Mouse (Mus musculus) liver, embryonic 14.5 days (tissue): Measurements from ENCODE around the gene Krtap2-4. TPM values are rescaled to one million over a fixed set of nuclear protein-coding genes. Genes with fewer than 3 reads are reported as not detected.

Experiments used
- ATAC-seq: fragments of 200-750 bp; cut with Nextera tagmentation; 2 replicates; pipeline ENCODE4 v1.8.0; 2017; ENCODE audit warnings: moderate number of reproducible peaks, mild to moderate bottlenecking, moderate library complexity; ENCODE audit not compliant: insufficient read depth
- DNase-seq, 3 experiments: peaks; one replicate each; pipeline ENCODE4 v3.0.0-alpha.2; 2012 to 2013; ENCODE audit warnings: low read depth in 3 of 3, low spot score in 3 of 3
- H3K27ac ChIP-seq: fragments of 300-500 bp; sonication (generic); 2 replicates; pipeline ENCODE4 v1.5.1; 2014; ENCODE audit warnings: moderate library complexity, mild to moderate bottlenecking, control low read depth, inconsistent platforms
- H3K27me3 ChIP-seq: fragments of 300-500 bp; sonication (generic); 2 replicates; pipeline ENCODE4 v1.6.1; 2014; ENCODE audit warnings: mild to moderate bottlenecking, low read length, moderate library complexity; ENCODE audit not compliant: control insufficient read depth, insufficient read depth
- H3K36me3 ChIP-seq: fragments of 300-500 bp; sonication (generic); replicated peaks from 2 replicates; pipeline ENCODE4 v1.6.1; 2014; ENCODE audit warnings: low read depth; ENCODE audit not compliant: control insufficient read depth, insufficient read depth
- H3K4me1 ChIP-seq, 2 experiments: fragments of 200-500 bp in 1 of 2; fragments of 300-500 bp in 1 of 2; sonication (generic) in 1 of 2; replicated peaks; 2 replicates each; pipeline ENCODE4 v1.6.1; 2012 to 2014; ENCODE audit warnings: antibody characterized with exemption in 1 of 2, inconsistent platforms in 1 of 2, low read length in 1 of 2; ENCODE audit not compliant: control insufficient read depth in 2 of 2, insufficient read depth in 2 of 2
- H3K4me2 ChIP-seq: fragments of 300-500 bp; sonication (generic); 2 replicates; pipeline ENCODE4 v1.6.1; 2014; ENCODE audit warnings: low read depth, mild to moderate bottlenecking, control low read depth, moderate library complexity
- H3K4me3 ChIP-seq, 2 experiments: fragments of 200-500 bp in 1 of 2; fragments of 300-500 bp in 1 of 2; sonication (generic) in 1 of 2; 2 replicates each; pipeline ENCODE4 v1.5.1; 2012 to 2014; ENCODE audit warnings: low read depth in 2 of 2, low read length in 2 of 2, mild to moderate bottlenecking in 2 of 2, control low read depth in 1 of 2, inconsistent platforms in 1 of 2, moderate library complexity in 1 of 2; ENCODE audit not compliant: insufficient read depth in 1 of 2
- H3K9ac ChIP-seq: fragments of 300-500 bp; sonication (generic); replicated peaks from 2 replicates; pipeline ENCODE4 v1.6.1; 2014; ENCODE audit warnings: mild to moderate bottlenecking, control low read depth, moderate library complexity
- H3K9me3 ChIP-seq: fragments of 300-500 bp; sonication (generic); 2 replicates; pipeline ENCODE4 v1.6.1; 2016; ENCODE audit warnings: low read length, mixed read lengths; ENCODE audit not compliant: control insufficient read depth
- CTCF ChIP-seq: IDR thresholded peaks from 2 replicates; pipeline ENCODE4 v1.5.1; 2016; ENCODE audit warnings: antibody characterized with exemption, low read depth, control low read depth
- EP300 ChIP-seq: IDR thresholded peaks from 2 replicates; pipeline ENCODE4 v1.6.1; 2016; ENCODE audit warnings: antibody characterized with exemption, low read depth
- WGBS: fragments of 180-500 bp; shearing (Covaris S2); extraction: QIAGEN DNeasy Blood & Tissue Kit; methylation state at CpG from one replicate; pipeline ENCODE4 v1.1.7; 2014; ENCODE audit not compliant: insufficient replicate concordance; 5-methylcytosine and 5-hydroxymethylcytosine counted together
- polyA plus RNA-seq, 2 experiments: library from polyadenylated mRNA; depleted of rRNA in 1 of 2; stranded (reverse) in 1 of 2; unstranded in 1 of 2; fragments of >200 nt; fragmentation: Nextera tagmentation in 1 of 2; extraction: Ambion mirVana in 1 of 2; gene quantifications; 2 replicates each; pipeline versions ENCODE4 v1.2.1 to v1.2.3; 2012 to 2014

Gene Krtap2-4
- polyA plus RNA-seq, 2 experiments: not detected

- no peak for DNase-seq
- H3K9me3 ChIP-seq: no peaks in the 10 kb centered on the region
- H3K4me1 ChIP-seq: no peaks in the 10 kb centered on the region
- no peak overlapping the region for H3K9ac ChIP-seq
- H3K4me2 ChIP-seq: no peak overlapping the region
- TF ChIP-seq CTCF: no peak
- TF ChIP-seq EP300: no peak
- no peak for ATAC-seq
- no peaks in the 10 kb centered on the region for H3K36me3 ChIP-seq
- H3K27me3 ChIP-seq: no peaks in the 10 kb centered on the region
- WGBS: 70% methylated on average over 1 of the region's 1 CpGs
- no peak overlapping the region for H3K4me3 ChIP-seq
- H3K27ac ChIP-seq: no peak overlapping the region
Measured at GRCm38 (mm10) chr11:99637086-99637485, 22.4 kb upstream of the Krtap2-4 start.

GRCm38 (mm10) chr11:99634653-99635134, 20.0 kb upstream of the Krtap2-4 start, which contains the start of gene Krtap4-2:
Gene Krtap4-2 (minus strand): TSS chr11:99635084.
- Histone ChIP-seq H3K4me1 (no peaks in the 10 kb centered on the region), H3K4me3 (no peak within 1 kb of the TSS), H3K4me2 (no peak within 1 kb of the TSS), H3K27ac (no peak within 1 kb of the TSS), H3K27me3 (no peaks in the 10 kb centered on the region), H3K9me3 (no peaks in the 10 kb centered on the region), H3K9ac (no peak within 1 kb of the TSS), H3K36me3 (no peaks in the 10 kb centered on the region)
- no peak for DNase-seq
- no peak for ATAC-seq
- 42% methylated on average over 8 of the region's 8 CpGs for WGBS
- TF ChIP-seq EP300 (no peak), CTCF (no peak)

GRCm38 (mm10) chr11:99633293-99633692, 18.6 kb upstream of the Krtap2-4 start:
- H3K27me3 ChIP-seq: no peaks in the 10 kb centered on the region

GRCm38 (mm10) chr11:99630890-99631289, 16.2 kb upstream of the Krtap2-4 start:
- TF ChIP-seq EP300: no peak
- TF ChIP-seq CTCF: no peak
- no peaks in the 10 kb centered on the region for H3K4me1 ChIP-seq
- 51% methylated on average over 3 of the region's 3 CpGs for WGBS
- H3K9ac ChIP-seq: no peak overlapping the region
- H3K36me3 ChIP-seq: no peaks in the 10 kb centered on the region
- DNase-seq (no peak), ATAC-seq (no peak)
- H3K9me3 ChIP-seq: no peaks in the 10 kb centered on the region
- no peaks in the 10 kb centered on the region for H3K27me3 ChIP-seq
- H3K4me2 ChIP-seq: no peak overlapping the region
- no peak overlapping the region for H3K27ac ChIP-seq
- no peak overlapping the region for H3K4me3 ChIP-seq

More at GRCm38 (mm10) chr11:99633293-99633692, 18.6 kb upstream of the Krtap2-4 start:
- TF ChIP-seq CTCF: no peak
- TF ChIP-seq EP300: no peak
- H3K9me3 ChIP-seq: no peaks in the 10 kb centered on the region
- no peaks in the 10 kb centered on the region for H3K4me1 ChIP-seq
- H3K4me2 ChIP-seq: no peak overlapping the region
- no peak overlapping the region for H3K27ac ChIP-seq
- DNase-seq (no peak), ATAC-seq (no peak)
- no peaks in the 10 kb centered on the region for H3K36me3 ChIP-seq
- 27% methylated on average over 2 of the region's 2 CpGs for WGBS
- no peak overlapping the region for H3K9ac ChIP-seq
- no peak overlapping the region for H3K4me3 ChIP-seq

- Histone ChIP-seq H3K4me2 (no peak within 1 kb of the TSS), H3K4me3 (no peak within 1 kb of the TSS), H3K9me3 (no peaks in the 10 kb centered on the region), H3K27ac (no peak within 1 kb of the TSS), H3K4me1 (no peaks in the 10 kb centered on the region), H3K27me3 (no peaks in the 10 kb centered on the region), H3K9ac (no peak within 1 kb of the TSS), H3K36me3 (no peaks in the 10 kb centered on the region)
- ATAC-seq (no peak), DNase-seq (no peak)
- 49% methylated on average over 4 of the region's 4 CpGs for WGBS
- TF ChIP-seq EP300: no peak
- no peak for TF ChIP-seq CTCF
Measured at GRCm38 (mm10) chr11:99628138-99628537, 13.5 kb upstream of the Krtap2-4 start, which contains the start of gene Krtap4-1. Gene Krtap4-1 (minus strand): TSS chr11:99628238.
